Comparison of ENCODE assay signal across 28 mouse cellular contexts in the genomic region with DNA sequence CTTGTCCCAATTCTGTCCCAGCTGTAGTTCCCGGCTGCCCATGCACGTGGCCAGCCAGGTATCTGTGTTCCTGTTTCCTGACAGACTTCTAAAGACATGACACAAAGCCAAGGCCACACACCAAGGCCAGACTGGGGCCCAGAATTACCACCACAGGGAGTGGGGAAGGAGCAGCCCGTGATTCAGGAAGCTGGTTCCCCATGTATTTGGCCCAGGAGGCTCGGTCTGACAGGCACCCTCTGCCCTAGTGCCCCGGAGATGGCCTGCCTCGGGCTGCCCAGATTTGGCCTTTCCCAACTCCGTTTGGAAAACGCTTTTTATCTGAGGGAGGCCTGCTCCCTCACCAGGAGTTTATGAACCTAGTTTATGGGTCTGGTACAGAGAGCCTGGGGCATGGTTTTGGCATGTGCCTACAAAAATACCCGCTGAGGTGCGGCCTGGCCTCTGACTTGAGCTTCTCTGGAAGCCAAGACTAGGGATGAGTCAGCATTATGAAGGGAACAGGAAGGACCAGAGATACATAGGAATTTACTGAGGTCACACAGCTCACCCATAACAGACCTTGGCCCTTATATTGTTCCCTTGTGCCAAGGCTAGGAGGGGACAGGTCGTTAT. TPM values are rescaled to one million over a fixed set of nuclear protein-coding genes. Genes with fewer than 3 reads are reported as not detected.
A peak's percentile ranks its signal among the peaks of the same experiment; 100 is the strongest.
DNase-seq lines count a peak whose midpoint lies in the region; ATAC-seq lines count a peak whose summit lies in the region.
"Had no signal": no experiment of that assay in that cellular context is flagged by ENCODE, and none has a peak within 500 bp of the region (broad histone marks: within the 10 kb centered on the region; RNA-seq: fewer than 3 reads in every experiment).

No protein-coding gene starts in this region.

- no peak overlapping the region for H3K4me2 ChIP-seq in liver, embryonic 15.5 days
- H3K4me2 ChIP-seq in hindbrain, embryonic 13.5 days = no peak overlapping the region
- H3K4me2 ChIP-seq: embryonic facial prominence, embryonic 12.5 days; forebrain, embryonic 13.5 days; stomach, embryonic 15.5 days had no signal

- H3K27ac ChIP-seq in brown adipose tissue, adult 24 weeks (replicated peaks; ENCODE audit: low read depth, low read length) = peak overlapping the region; percentile 80
- peak overlapping the region; percentile 70 for H3K27ac ChIP-seq in liver, embryonic 15.5 days (replicated peaks)
- H3K27ac ChIP-seq in hindbrain, embryonic 13.5 days = no peak overlapping the region
- H3K27ac ChIP-seq: embryonic facial prominence, embryonic 12.5 days; forebrain, embryonic 13.5 days; heart, embryonic 10.5 days; hindbrain, postnatal 0 days; stomach, embryonic 15.5 days had no signal

- H3K27me3 ChIP-seq in liver, embryonic 15.5 days = peaks cover 18% of the 10 kb centered on the region
- H3K27me3 ChIP-seq in hindbrain, embryonic 13.5 days = 0 out of 2 replicates have a peak, but pooled peaks cover 6% of the 10 kb centered on the region
- H3K27me3 ChIP-seq: embryonic facial prominence, embryonic 12.5 days; forebrain, embryonic 13.5 days; Patski; stomach, embryonic 15.5 days had no signal

- ATAC-seq in liver, embryonic 15.5 days (ENCODE audit: insufficient read depth) = no peak
- no peak for ATAC-seq in hindbrain, embryonic 13.5 days (ENCODE audit: low FRiP score)
- ATAC-seq: activated CD4-positive, CD25-positive, alpha-beta regulatory T cell, adult 4 months; forebrain, embryonic 13.5 days; hindbrain, postnatal 0 days; midbrain, embryonic 16.5 days; Patski had no signal

- 70% methylated on average over 11 of the region's 11 CpGs for WGBS in liver, embryonic 15.5 days (ENCODE audit: insufficient replicate concordance)
- 83% methylated on average over 11 of the region's 11 CpGs for WGBS in hindbrain, embryonic 13.5 days

- DNase-seq in adrenal gland, adult (ENCODE audit: inconsistent age in 2 of 2, low spot score in 1 of 2) = peak; percentile 82 to 86
- no peak for DNase-seq in adrenal gland, postnatal 4 days (ENCODE audit: low spot score in 2 of 2)
- DNase-seq in urinary bladder, adult 18-20 months (ENCODE audit: low spot score in 2 of 2) = peak; percentile 8 to 42
- DNase-seq in urinary bladder, postnatal 25 days (ENCODE audit: low spot score) = no peak
- DNase-seq in kidney, adult 8-10 months = no peak
- DNase-seq: cerebellum, adult 8-10 months; gastrocnemius, postnatal 36 days; heart, postnatal 14 days; kidney, adult 2 months; kidney, postnatal 36 days; layer of hippocampus, adult 9-11 months; lung, postnatal 14 days; right cerebral cortex, adult 18-20 months; spleen, adult 18-20 months; thymus, postnatal 14 days had no signal

- H3K4me1 ChIP-seq in brown adipose tissue, adult 24 weeks (ENCODE audit: control insufficient read depth, insufficient read depth, insufficient read length, low read length) = peaks cover 10% of the 10 kb centered on the region
- H3K4me1 ChIP-seq in liver, embryonic 15.5 days (replicated peaks) = peaks cover 71% of the 10 kb centered on the region
- no peaks in the 10 kb centered on the region for H3K4me1 ChIP-seq in hindbrain, embryonic 13.5 days (replicated peaks)
- H3K4me1 ChIP-seq: embryonic facial prominence, embryonic 12.5 days; forebrain, embryonic 13.5 days; stomach, embryonic 15.5 days had no signal

- no peak overlapping the region for H3K9ac ChIP-seq in liver, embryonic 15.5 days
- no peak overlapping the region for H3K9ac ChIP-seq in hindbrain, embryonic 13.5 days
- H3K9ac ChIP-seq: embryonic facial prominence, embryonic 12.5 days; forebrain, embryonic 13.5 days; stomach, embryonic 15.5 days had no signal

- no peak overlapping the region for H3K4me3 ChIP-seq in brown adipose tissue, adult 24 weeks (ENCODE audit: insufficient read depth, low read depth, low read length)
- no peak overlapping the region for H3K4me3 ChIP-seq in liver, embryonic 15.5 days (replicated peaks)
- H3K4me3 ChIP-seq in hindbrain, embryonic 13.5 days = no peak overlapping the region
- H3K4me3 ChIP-seq: embryonic facial prominence, embryonic 12.5 days; forebrain, embryonic 13.5 days; heart, embryonic 10.5 days; stomach, embryonic 15.5 days had no signal

- H3K9me3 ChIP-seq in liver, embryonic 15.5 days (replicated peaks) = no peaks in the 10 kb centered on the region
- no peaks in the 10 kb centered on the region for H3K9me3 ChIP-seq in hindbrain, embryonic 13.5 days
- H3K9me3 ChIP-seq: embryonic facial prominence, embryonic 12.5 days; forebrain, embryonic 13.5 days; heart, embryonic 10.5 days; stomach, embryonic 15.5 days had no signal

- no peaks in the 10 kb centered on the region for H3K36me3 ChIP-seq in liver, embryonic 15.5 days (replicated peaks)
- H3K36me3 ChIP-seq in hindbrain, embryonic 13.5 days = no peaks in the 10 kb centered on the region
- H3K36me3 ChIP-seq: embryonic facial prominence, embryonic 12.5 days; heart, embryonic 10.5 days; stomach, embryonic 15.5 days had no signal

RNA-seq across cellular contexts. Expression of a gene that starts 16.6 kb away (rescaled TPM):
- total RNA-seq in adrenal gland, postnatal 4 days (2021) = not detected
- not detected in 2 replicates for polyA plus RNA-seq in brown adipose tissue, adult 24 weeks (2012; ENCODE audit: insufficient read depth, insufficient read length, missing spikeins)
- 0.02 and 0.03 TPM in 2 replicates for polyA plus RNA-seq in liver, embryonic 15.5 days (2015; fragmentation: Nextera tagmentation; extraction: Ambion mirVana)
- not detected in 2 replicates for polyA plus RNA-seq in hindbrain, embryonic 13.5 days (2015; fragmentation: Nextera tagmentation; extraction: Ambion mirVana)
- total RNA-seq: common myeloid progenitor, adult 5-6 weeks; heart, postnatal 14 days; hindbrain, postnatal 0 days had no signal
- polyA plus RNA-seq: forebrain, embryonic 13.5 days; hindbrain, postnatal 0 days had no signal

RNA-seq across cellular contexts. Expression of a gene that starts 44.0 kb away (rescaled TPM):
- 1 to 10 TPM; 6.7 to 9.5 TPM for total RNA-seq in adrenal gland, postnatal 4 days (2021)
- polyA plus RNA-seq in brown adipose tissue, adult 24 weeks (2012; ENCODE audit: insufficient read depth, insufficient read length, missing spikeins) = 1.6 and 2.5 TPM in 2 replicates
- polyA plus RNA-seq in liver, embryonic 15.5 days (2015; fragmentation: Nextera tagmentation; extraction: Ambion mirVana) = 1.6 and 2.2 TPM in 2 replicates
- polyA plus RNA-seq in hindbrain, embryonic 13.5 days (2015; fragmentation: Nextera tagmentation; extraction: Ambion mirVana) = 0.89 and 1.1 TPM in 2 replicates

RNA-seq across cellular contexts. Expression of a gene that starts 51.7 kb away (rescaled TPM):
- not detected for total RNA-seq in adrenal gland, postnatal 4 days (2021)
- polyA plus RNA-seq in brown adipose tissue, adult 24 weeks (2012; ENCODE audit: insufficient read depth, insufficient read length, missing spikeins) = not detected in 2 replicates
- 0.12 and 0.17 TPM in 2 replicates for polyA plus RNA-seq in liver, embryonic 15.5 days (2015; fragmentation: Nextera tagmentation; extraction: Ambion mirVana)
- polyA plus RNA-seq in hindbrain, embryonic 13.5 days (2015; fragmentation: Nextera tagmentation; extraction: Ambion mirVana) = not detected in 2 replicates
- total RNA-seq: hindbrain, postnatal 0 days; left cerebral cortex, adult 8-10 months had no signal
- polyA plus RNA-seq: forebrain, embryonic 13.5 days; midbrain, embryonic 16.5 days; Patski had no signal

Comparison
In these comparisons a context has a peak if more than half of its experiments do, and no peak if none do; other contexts are left out.
1. DNase-seq: peak in adrenal gland, adult (2 of 2) and urinary bladder, adult 18-20 months (2 of 2); none in adrenal gland, postnatal 4 days (0 of 2), urinary bladder, postnatal 25 days (single experiment) and kidney, adult 8-10 months (0 of 2).